Mouse (Mus musculus) effector memory CD4-positive, alpha-beta T cell, adult 5 months (primary cell): ENCODE data around the gene Dnm1. TPM values are rescaled to one million over a fixed set of nuclear protein-coding genes. Genes with fewer than 3 reads are reported as not detected.

Source experiments
- polyA plus RNA-seq: library from polyadenylated mRNA; unstranded; fragments of 100-300 nt; shearing (Covaris generic); gene quantifications from one replicate; pipeline ENCODE4 v1.2.1, GENCODE M21; 2017

Gene Dnm1
- not detected for polyA plus RNA-seq

DNA sequence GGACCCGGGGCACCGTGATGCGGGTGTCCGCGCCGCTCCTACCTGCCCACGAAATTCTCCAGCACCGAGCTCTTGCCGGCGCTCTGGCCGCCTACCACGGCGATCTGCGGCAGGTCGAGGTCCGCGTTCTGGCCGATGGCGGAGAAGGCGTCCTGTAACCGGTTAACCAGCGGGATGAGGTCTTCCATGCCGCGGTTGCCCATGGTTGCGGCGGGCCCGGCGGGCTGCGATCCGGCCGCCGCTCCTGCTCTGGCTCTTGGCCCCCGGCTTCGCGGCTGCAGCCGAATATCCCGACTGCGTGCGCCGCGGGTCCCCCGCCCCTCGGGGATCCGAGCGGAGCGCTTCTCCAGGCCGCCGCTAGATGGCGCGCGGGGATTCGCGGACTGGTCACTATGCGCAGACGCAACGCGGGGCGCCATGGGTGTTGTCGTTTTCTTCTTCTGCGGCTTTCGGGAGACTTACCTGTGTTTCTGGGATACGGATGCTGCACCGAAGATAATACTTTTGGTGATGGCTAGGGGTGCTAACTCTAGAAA, at the start of gene Dnm1:
Gene Dnm1 (minus strand): TSS at position 332 of the 536 bp plus-strand sequence.

DNA sequence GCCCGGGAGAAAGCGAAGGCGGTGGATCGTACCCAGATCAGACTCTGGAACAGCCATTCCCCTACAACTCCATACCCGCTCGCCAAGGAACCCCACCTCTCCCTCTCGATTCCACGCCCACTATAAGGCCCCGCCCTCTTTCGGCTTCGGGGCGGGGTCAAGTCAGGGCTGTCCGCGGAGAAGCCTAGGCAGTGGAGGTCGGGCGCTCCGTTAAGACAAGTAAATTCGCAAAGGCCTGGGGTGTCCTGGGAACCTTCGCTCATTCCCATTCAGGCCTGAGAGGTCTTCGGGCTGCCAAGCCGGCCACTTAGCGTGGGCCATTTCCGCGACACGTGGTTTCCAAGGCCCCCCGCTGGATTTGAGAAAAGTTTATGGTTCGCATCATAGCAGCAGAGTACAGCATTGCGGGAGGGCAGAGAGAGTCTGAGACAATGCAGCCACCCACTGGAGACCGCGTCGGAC, 42.4 kb upstream of the Dnm1 start, which contains the start of gene Ptges2:
Gene Ptges2 (plus strand): TSS at position 413 of the 462 bp plus-strand sequence.

DNA sequence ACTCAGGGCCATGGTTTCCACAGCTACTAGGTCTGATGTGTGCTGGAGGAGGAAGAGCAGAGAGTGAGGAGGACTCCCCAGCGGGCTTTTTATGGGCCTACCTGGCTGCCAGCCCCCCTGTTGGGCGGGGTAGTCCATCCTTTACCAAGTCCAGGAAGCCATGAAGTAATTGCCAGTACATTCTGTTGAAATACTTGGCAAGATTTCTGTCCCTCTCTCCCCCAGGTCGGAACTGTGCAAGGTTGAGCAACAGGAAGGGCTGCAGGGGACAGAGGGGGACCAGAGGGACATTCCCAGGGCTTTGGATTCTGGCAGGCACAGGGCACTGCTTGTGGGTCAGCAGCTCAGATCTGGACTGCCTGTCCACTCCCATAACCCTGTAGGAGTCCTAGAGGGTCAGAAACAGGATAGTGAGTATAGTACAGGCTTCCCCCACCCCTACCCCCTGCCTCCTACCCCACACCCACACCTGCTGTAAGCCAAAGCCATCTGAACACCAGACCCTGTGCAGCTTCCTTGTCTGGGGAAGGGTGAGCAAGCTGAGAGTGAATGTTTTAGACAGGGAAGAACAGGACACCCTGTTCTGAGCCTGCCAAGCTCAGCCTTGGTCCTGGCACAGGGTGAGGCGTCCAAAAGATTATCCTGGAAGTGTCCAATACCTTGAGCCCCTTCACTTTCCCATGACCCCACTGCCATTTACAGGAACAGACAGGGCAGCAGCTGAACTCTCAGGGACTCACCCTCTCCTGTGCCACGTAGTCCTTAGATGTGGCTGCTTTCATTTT, 34.8 kb upstream of the Dnm1 start, which contains the start of gene Lcn2:
Gene Lcn2 (minus strand): TSS at position 547 of the 785 bp plus-strand sequence.

DNA sequence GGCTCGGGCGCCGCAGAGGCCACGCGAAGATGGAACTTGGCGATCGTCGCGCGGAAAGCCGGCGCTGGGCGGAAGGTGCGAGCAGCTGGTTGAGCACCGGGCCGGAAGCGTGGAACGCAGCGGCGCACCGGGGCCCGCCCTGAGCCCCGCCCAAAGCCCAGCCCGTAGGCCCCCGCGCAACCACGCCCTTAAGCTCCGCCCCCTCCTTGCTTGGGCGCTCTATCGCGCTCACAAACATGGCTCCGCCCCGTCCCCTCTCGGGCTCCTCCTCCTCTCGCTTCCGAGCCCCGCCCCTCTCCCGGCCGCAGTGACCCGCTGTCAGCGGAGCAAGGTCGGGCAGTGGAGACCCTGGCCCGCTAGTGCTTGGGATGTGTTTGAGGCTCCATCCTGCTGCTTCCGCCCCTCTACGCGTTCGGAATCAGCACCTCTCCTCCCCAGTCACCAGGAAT, 28.7 kb upstream of the Dnm1 start, which contains the start of gene 1110008P14Rik:
Gene 1110008P14Rik (minus strand): TSS at position 164 of the 449 bp plus-strand sequence.

DNA sequence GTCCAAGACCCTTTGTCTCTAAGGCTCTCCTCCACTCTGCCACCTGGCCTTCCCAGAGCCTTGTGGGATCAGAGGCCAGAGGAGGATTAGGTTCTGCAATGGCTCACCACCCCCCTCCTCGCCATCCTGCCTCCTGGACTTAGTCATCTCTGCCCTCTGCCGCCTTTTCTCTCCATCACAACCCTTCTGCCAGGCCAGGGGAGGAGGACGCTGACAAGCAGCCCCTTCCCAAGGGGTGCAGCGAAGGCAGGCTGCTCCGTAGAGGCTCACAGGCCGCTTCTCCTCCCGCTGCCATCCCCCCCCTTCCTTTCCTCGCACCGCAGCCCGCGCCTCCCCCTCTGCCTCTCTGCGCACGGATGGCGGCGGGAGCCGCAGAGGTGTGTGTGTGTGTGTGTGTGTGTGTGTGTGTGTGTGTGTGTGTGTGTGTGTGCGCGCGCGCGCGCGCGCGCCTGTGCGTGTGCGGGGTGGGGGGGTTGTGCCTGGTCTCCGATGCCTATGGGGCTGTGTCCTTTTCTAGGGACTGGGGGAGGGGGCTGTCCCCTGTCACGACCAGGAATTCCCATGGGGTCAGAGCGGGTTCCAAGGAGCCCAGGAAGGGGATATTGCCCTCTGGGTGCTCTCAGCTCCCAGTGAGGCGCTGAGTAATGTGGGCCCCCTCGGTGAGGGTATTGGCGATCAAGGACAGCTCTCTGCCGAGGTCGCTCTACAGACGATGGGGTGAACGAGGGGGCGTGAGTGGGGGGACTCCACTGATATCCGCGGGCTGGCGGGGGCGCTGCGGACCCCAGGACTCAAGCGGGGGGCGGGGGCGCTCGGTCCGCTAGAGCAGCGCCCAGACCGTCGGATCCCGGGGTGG, 759 bp downstream of the Dnm1 start, which contains the start of gene Ciz1:
Gene Ciz1 (plus strand): TSS at position 177 of the 856 bp plus-strand sequence.

DNA sequence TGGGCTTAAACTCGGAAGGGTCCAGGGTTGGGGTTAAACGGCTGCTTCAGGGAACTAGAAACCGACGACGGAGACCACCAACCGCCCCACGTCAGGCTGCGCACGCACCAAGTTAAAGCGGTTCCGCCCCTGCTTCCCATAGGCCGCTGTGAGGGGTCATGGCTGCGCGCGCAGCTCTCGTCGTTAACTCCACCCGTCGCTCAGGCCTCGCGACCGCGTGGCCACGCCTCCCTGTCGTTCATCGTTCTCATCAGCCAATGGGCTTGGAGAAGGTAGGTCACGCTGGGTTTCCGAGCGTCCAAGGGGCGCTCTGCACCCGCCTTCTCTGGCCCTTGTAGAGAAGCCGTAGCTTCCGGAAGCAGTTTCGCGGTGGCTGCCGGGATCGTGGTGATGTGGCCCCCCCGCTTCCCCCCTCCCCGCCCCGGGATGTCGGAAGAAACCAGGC, 65.2 kb downstream of the Dnm1 start, which contains the start of gene Swi5:
Gene Swi5 (minus strand): TSS at position 153 of the 445 bp plus-strand sequence.

DNA sequence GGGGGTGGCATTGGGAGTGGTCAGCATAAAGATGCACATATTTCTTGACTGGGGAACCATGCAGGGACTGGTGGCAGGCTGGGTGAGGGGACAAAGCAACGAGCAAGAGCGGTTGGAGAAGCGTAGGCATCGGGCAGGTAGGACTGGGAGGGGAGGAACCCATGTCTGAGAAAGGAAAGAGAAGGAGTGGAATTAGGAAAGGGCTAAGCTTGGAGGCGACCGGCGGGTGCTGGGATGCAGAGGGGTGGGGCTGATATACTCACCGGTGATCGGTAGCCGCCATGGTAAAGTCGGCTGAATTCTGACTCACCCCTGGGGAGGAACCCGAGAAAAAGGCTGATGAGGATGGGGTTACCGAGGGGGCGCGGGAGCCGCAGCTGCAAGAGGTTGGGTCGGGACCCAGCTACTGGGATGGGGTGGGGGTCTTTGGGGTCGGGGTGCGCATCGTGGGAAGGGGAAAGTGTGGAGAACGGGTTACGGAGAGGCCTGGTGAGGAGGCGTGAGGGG, 65.8 kb downstream of the Dnm1 start, which contains the start of gene Golga2:
Gene Golga2 (plus strand): TSS at position 51 of the 507 bp plus-strand sequence.

DNA sequence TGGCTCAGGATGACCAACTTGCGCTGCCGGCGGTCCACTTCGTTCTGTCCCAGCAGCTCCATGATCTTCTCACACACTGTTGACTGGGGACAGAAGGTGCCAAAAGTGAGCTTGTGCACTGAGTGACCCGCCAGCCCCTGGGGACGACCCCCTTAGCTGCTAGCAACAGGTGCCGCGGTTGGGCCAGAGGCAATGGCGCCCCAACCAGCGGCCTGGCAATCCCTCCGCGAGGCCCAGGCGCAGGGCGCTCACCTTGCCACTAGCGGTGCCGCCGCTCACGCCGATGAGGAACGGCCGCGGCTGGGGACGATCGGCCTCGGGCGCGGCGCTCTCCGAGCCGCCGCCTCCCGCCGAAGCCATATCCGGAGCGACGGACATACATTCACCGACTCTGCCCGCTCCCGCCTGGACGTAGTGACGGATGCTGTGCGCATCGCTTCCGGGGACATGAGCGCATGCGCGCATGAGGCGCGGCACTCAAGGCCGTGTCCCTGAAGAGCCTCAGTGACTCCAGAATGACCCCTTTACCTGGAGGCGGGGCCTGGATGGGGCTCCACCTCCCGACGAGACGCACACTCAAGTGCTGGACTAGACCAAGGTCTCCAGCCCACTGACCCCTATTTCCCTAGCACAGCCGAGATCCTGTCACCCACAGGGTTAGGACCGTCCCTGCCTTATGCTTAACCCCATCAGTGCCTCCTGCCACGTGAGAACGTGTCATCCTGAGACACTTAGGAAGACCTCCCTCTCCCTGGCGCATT, 93.3 kb downstream of the Dnm1 start, which contains the start of gene Uck1:
Gene Uck1 (minus strand): TSS at position 503 of the 761 bp plus-strand sequence.

Other genes with a start within 250 kb of the Dnm1 start
- 69.4 TPM for gene Prrc2b, start 202.3 kb downstream of the Dnm1 start, polyA plus RNA-seq
- gene Pomt1, start 116.7 kb downstream of the Dnm1 start, polyA plus RNA-seq: 4.0 TPM
- gene Uck1, start 93.2 kb downstream of the Dnm1 start, polyA plus RNA-seq: 73.0 TPM
- gene Golga2, start 66.0 kb downstream of the Dnm1 start, polyA plus RNA-seq: 31.9 TPM
- gene Swi5, start 65.3 kb downstream of the Dnm1 start, polyA plus RNA-seq: 170 TPM
- gene Ciz1, start 1.0 kb downstream of the Dnm1 start, polyA plus RNA-seq: 118 TPM
- 43.5 TPM for gene 1110008P14Rik, start 28.6 kb upstream of the Dnm1 start, polyA plus RNA-seq
- gene Lcn2, start 34.9 kb upstream of the Dnm1 start, polyA plus RNA-seq: not detected
- gene Ptges2, start 42.6 kb upstream of the Dnm1 start, polyA plus RNA-seq: 11.4 TPM
- 6.4 TPM for gene Naif1, start 97.1 kb upstream of the Dnm1 start, polyA plus RNA-seq
- 41.6 TPM for gene Slc25a25, start 98.1 kb upstream of the Dnm1 start, polyA plus RNA-seq
- gene Fam102a, start 182.0 kb upstream of the Dnm1 start, polyA plus RNA-seq: 148 TPM
- gene Dpm2, start 217.5 kb upstream of the Dnm1 start, polyA plus RNA-seq: 68.5 TPM
- not detected for gene Pip5kl1, start 221.5 kb upstream of the Dnm1 start, polyA plus RNA-seq
- not detected for gene 9430097D07Rik, start 222.3 kb upstream of the Dnm1 start, polyA plus RNA-seq
- gene St6galnac4, start 233.8 kb upstream of the Dnm1 start, polyA plus RNA-seq: 25.4 TPM
- 2.7 TPM for gene St6galnac6, start 246.4 kb upstream of the Dnm1 start, polyA plus RNA-seq